Comparison of ENCODE assay signal across 8 mouse cellular contexts in genomic region chr13:96175591-96176212, GRCm38 (mm10). TPM values are rescaled to one million over a fixed set of nuclear protein-coding genes. Genes with fewer than 3 reads are reported as not detected.
DNase-seq lines count a peak whose midpoint lies in the region; ATAC-seq and TF ChIP-seq lines count a peak whose summit lies in the region.

No protein-coding gene starts in this region.

- no peak overlapping the region for H3K4me3 ChIP-seq in intestine, embryonic 14.5 days (ENCODE audit: low read depth, low read length)
- H3K4me3 ChIP-seq in neural tube, embryonic 13.5 days: no peak overlapping the region
- H3K4me3 ChIP-seq in thymus, adult 2 months (ENCODE audit: control insufficient read depth, insufficient read depth, low read length): no peak overlapping the region

- H3K27me3 ChIP-seq in intestine, embryonic 14.5 days (replicated peaks; ENCODE audit: control insufficient read depth, insufficient read depth, low read length): no peaks in the 10 kb centered on the region
- H3K27me3 ChIP-seq in neural tube, embryonic 13.5 days: no peaks in the 10 kb centered on the region
- H3K27me3 ChIP-seq in thymus, adult 2 months (ENCODE audit: control insufficient read depth, insufficient read depth, low read length): no peaks in the 10 kb centered on the region

- H3K27ac ChIP-seq in intestine, embryonic 14.5 days (ENCODE audit: low read depth): no peak overlapping the region
- H3K27ac ChIP-seq in neural tube, embryonic 13.5 days (replicated peaks): peak overlapping the region; percentile 85
- no peak overlapping the region for H3K27ac ChIP-seq in thymus, adult 2 months (ENCODE audit: control insufficient read depth, insufficient read depth, low read length)

- TF ChIP-seq CTCF in thymus, adult 2 months (IDR thresholded peaks at IDR 0.05; ENCODE audit: borderline replicate concordance, control insufficient read depth, extremely low read depth, insufficient read depth, low read length, poor library complexity): no peak

- H3K4me1 ChIP-seq in intestine, embryonic 14.5 days (replicated peaks; ENCODE audit: control insufficient read depth, insufficient read depth, low read length): peaks cover 6% of the 10 kb centered on the region; the same call in 1 of the 2 replicates
- peaks cover 35% of the 10 kb centered on the region for H3K4me1 ChIP-seq in neural tube, embryonic 13.5 days (replicated peaks)
- H3K4me1 ChIP-seq in thymus, adult 2 months (replicated peaks; ENCODE audit: control insufficient read depth, insufficient read depth, low read length): no peaks in the 10 kb centered on the region

- 0 out of 2 replicates have a peak overlapping the region, but pooled peaks have one; percentile 6 for H3K4me2 ChIP-seq in intestine, embryonic 14.5 days (ENCODE audit: low read length)
- peak overlapping the region; percentile 11; the same call in 1 of the 2 replicates for H3K4me2 ChIP-seq in neural tube, embryonic 13.5 days

- no peak overlapping the region for H3K9ac ChIP-seq in intestine, embryonic 14.5 days (ENCODE audit: low read length)
- H3K9ac ChIP-seq in neural tube, embryonic 13.5 days: no peak overlapping the region

- no peaks in the 10 kb centered on the region for H3K9me3 ChIP-seq in intestine, embryonic 14.5 days (ENCODE audit: control insufficient read depth, low read length)
- no peaks in the 10 kb centered on the region for H3K9me3 ChIP-seq in neural tube, embryonic 13.5 days

- TF ChIP-seq POLR2A in thymus, adult 2 months (IDR thresholded peaks at IDR 0.05; ENCODE audit: control insufficient read depth, extremely low read depth, insufficient read depth, low read length, poor library complexity): no peak

- ATAC-seq in intestine, embryonic 14.5 days (replicated peaks; ENCODE audit: low FRiP score, low TSS enrichment, low read depth): peak; percentile 86
- peak; percentile 92 for ATAC-seq in neural tube, embryonic 13.5 days (ENCODE audit: low read depth)
- no peak for ATAC-seq in megakaryocyte-erythroid progenitor cell, adult 5-6 weeks (replicated peaks; ENCODE audit: low FRiP score, low TSS enrichment, poor library complexity, severe bottlenecking)

- WGBS in intestine, embryonic 14.5 days: 20% methylated on average over 8 of the region's 8 CpGs
- WGBS in neural tube, embryonic 13.5 days: 27% methylated on average over 8 of the region's 8 CpGs
- WGBS in thymus, adult 2 months: 90% methylated on average over 8 of the region's 8 CpGs

- H3K36me3 ChIP-seq in intestine, embryonic 14.5 days (ENCODE audit: control insufficient read depth, insufficient read depth, low read length): no peaks in the 10 kb centered on the region
- H3K36me3 ChIP-seq in neural tube, embryonic 13.5 days: no peaks in the 10 kb centered on the region
- H3K36me3 ChIP-seq in thymus, adult 2 months (ENCODE audit: control insufficient read depth, insufficient read depth, low read length): no peaks in the 10 kb centered on the region

- DNase-seq in urinary bladder, postnatal 14 days (ENCODE audit: low spot score): peak; percentile 9
- no peak for DNase-seq in urinary bladder, postnatal 10 days (ENCODE audit: low spot score)
- DNase-seq in frontal cortex, postnatal 14 days (ENCODE audit: low spot score in 2 of 2): peak; percentile 14 to 38
- DNase-seq in intestine, embryonic 14.5 days (ENCODE audit: low spot score): peak; percentile 74
- DNase-seq in thymus, adult 2 months: no peak
- no peak for DNase-seq in embryo, embryonic 10 days (ENCODE audit: low spot score)

RNA-seq across cellular contexts. Expression of gene Sv2c, which starts 43.3 kb away (rescaled TPM):
- 1.8 and 2.0 TPM in 2 replicates for polyA plus RNA-seq in intestine, embryonic 14.5 days (2014; fragmentation: Nextera tagmentation; extraction: Ambion mirVana)
- polyA plus RNA-seq in neural tube, embryonic 13.5 days (2015; fragmentation: Nextera tagmentation; extraction: Ambion mirVana): 26.8 and 32.3 TPM in 2 replicates
- 0.09 and 0.48 TPM in 2 replicates for polyA plus RNA-seq in thymus, adult 2 months (2012; rRNA removed)
- total RNA-seq in megakaryocyte-erythroid progenitor cell, adult 5-6 weeks (2014; fragmentation: Nextera tagmentation): 1.3 TPM in 1 of 2 replicates, not detected in the other
- total RNA-seq in megakaryocyte-erythroid progenitor cell, adult 5-6 weeks (2017): not detected in 2 replicates

Comparison
In these comparisons a context has a peak if more than half of its experiments do, and no peak if none do; other contexts are left out.
1. DNase-seq: peak in urinary bladder, postnatal 14 days (single experiment), frontal cortex, postnatal 14 days (2 of 2) and intestine, embryonic 14.5 days (single experiment); none in urinary bladder, postnatal 10 days (single experiment), thymus, adult 2 months (single experiment) and embryo, embryonic 10 days (single experiment).